Mouse (Mus musculus) fibroblast of lung, adult 2 months (primary cell): ENCODE measurements around the gene Smurf1.

Source experiments
- DNase-seq: peaks from one replicate; pipeline ENCODE4 v3.0.0-alpha.2; 2011; ENCODE audit warnings: low read depth

The Smurf1 gene

DNA sequence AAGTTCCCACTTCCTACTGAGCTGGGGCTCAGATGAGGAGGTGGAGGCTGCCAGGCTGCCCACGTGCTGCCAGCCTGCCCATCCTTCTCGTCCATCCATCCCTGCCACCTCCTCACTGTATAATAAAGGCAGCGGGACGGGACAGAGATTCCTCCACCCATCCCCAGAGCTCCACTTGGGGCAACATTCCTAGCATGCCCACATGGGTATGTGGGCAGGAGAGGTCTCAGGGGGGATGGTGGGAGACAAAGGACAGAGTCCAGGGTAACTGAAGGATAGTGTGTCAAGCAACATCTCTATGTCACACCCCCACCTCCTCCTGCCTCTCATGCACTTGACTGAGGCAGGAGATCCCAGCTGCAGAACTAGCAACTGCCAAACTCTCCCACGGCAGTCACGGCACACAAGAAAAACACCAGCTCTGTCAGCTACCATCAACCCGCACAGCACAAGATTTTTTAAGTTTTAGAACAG is 51.2 kb downstream of the Smurf1 start:
- DNase-seq = no peak

DNA sequence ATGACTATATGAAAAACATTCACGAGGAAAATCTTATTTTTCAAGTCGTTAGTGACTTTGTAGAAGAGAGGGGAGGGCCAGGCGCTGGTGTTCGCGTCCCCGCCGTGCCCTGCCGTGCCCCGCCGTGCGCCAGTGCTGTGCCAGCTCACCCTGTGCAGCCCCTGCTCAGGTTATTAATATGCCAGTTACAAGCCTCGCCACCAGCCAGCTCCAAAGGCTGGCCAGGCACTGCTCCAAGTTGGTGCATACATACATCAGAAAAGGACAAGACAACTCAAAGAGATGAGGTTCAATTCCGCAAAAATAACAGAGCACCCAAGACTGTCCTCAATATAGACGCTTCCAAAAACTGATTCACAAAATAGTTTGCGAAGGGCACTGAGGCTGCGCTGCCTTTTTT is 51.7 kb downstream of the Smurf1 start:
- no peak for DNase-seq

DNA sequence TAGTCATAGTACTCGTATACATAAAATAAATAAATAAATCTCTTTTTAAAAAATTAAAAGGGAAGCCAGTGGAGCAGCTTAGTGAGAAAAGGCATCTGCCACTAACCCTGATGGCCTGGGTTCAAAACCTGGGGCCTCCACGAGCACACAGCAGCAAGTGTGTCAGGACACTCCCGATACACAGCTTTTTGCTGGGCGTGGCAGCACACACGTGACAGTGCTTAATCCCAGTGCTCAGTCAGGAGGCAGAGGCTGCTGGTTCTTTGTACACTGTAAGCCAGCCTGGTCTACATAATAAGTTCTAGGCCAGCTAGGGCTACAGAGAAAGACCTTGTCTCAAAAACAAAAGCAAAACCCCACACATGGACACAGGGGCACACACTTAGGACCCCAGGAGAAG is 52.3 kb downstream of the Smurf1 start:
- DNase-seq = no peak

DNA sequence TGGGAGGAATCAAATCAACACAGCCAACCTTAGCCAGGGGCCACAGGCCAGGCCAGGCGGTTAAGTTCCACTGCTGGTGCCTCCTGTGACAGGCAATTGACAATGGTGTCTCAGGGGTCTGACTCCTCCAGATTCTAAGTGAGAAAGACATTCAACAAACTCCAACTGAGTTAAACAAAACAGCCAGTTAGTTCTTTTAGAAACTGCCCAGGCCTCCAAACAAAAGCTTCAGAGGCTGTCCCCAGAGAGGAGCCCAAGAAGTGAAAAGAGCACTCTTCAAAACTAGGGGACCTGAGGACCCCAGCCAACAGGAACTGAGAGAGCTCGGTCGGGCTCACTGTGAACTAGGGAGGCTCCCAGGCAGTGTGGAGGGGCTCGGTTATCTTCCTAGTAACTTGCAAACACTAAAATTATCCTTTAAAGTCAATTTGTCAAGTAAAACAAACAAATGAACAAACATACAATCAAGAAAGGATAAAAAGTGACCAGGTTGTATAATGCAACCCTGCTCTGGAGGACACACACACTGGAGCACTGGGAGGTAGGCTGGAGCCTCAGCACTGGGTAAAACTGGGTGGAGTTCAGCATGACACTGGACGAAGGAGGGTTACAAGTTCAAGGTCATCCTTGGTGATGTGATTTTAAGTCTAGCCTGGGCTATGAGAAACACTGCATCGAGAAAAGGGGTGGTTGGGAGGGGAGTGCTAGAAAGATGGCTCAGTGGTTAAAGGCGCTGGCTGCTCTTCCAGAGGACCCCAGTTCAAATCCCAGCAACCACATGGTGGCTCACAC is 52.9 kb downstream of the Smurf1 start:
- DNase-seq = no peak

DNA sequence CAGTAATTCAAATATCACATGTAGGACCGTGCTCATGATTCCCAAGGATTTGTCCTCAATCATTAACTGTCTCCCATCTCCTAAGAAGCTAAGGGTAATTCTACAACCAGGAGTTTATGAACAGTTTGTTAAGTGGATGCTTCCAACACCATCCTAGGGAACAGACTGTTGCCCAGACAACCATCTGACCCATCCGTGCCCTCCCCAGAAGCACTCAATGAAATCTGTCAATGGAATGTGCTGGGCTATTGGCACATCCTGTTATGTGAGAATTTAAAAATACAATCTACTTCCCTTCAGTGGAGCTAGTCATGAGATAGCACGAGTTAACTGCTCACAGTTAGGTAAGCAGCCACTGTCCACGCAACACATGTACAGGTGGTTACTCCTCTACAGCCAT is 56.1 kb downstream of the Smurf1 start:
- no peak for DNase-seq

DNA sequence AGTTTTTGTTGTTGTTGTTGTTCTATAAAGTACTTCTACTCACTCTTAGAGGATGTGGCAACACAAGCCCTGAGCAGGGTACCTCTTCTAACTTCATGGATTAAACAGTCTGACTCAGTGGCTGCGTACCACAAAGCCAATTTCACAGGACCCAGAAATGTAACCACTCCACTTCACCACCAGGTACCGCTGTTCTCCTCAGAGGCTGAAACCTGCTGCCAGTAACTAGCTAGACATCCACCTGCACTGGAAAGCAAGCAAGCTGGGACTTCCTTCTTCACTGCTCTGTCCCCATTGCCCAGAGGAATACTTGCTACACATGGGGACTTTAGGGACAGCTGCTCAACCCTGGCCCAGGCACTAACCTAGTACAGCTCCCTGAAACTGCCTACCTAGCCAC is 58.1 kb downstream of the Smurf1 start:
- DNase-seq = no peak

DNA sequence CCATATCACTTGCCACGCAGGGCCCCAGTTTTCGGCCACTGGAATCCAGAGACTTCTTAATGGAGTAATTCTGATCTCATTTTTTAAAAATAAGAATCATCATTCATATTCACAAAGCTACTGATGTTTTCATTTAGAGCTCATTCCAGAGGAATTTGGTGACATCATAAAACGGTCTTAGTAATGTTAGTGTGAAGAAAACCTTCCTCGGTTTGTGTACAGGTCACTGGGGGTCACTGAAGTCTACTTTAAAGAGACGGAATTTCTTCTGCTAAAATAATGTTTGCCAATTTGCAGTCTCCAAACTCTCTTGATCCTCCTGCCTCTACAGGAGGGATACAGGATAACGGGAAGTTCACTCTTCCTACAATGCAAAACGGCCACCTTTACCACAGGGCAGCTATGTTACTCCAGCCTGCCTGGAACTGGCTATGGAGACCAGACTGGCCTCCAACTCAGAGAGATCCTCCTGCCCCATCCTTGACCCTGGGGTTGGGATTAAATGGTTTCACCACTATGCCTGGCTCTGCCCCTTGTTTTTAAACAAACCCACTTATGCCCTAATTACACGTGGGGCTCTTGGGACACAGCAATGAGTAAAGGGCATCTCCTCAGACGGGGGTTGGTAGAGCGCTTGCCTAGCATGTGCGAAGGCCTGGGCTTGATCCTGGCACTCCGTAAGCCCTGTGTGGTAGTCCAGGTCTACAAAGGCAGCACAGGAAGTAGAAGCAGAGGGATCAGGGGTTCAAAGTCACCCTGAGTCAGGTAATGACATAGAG is 61.1 kb downstream of the Smurf1 start:
- DNase-seq = no peak

DNA sequence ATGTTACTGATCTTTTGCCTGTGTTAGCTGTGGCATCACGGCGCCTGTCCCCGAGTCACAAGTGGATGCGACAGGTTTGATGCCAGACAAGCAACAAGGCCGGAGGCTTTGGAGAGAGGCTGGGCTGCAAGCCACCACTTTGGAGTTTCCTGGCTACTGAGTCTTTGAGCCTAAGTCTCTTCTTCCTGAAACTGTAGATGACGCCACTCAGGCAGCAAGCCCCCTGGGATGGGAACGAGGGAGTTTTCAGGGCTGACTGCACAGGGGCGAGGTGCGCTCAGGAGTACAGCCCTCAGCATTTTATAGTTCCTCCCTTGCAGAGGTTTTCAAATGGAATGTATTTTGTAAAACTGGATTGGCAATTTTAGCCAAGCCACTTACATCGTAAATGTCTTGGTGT is 63.9 kb downstream of the Smurf1 start:
- no peak for DNase-seq

DNA sequence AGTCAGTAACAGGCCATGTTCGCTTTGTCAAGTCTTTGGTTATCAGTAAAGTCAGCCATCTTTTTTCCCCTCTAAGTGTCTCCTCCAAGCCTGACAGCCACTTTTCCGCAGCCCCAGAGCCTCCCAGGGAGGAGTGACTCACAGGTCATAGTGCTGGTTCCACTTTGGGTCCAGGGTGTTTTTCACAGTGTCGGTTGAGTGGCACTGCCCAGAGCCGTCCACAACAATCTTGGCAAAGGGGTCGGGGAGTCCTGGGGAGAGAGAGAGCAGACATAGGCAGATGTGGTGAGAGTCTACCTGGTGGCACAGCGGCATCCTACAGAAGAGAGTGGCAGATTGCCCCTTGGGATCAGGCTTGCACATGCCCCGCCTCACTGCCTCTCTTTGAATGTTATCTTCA is 64.6 kb downstream of the Smurf1 start:
- no peak for DNase-seq

DNA sequence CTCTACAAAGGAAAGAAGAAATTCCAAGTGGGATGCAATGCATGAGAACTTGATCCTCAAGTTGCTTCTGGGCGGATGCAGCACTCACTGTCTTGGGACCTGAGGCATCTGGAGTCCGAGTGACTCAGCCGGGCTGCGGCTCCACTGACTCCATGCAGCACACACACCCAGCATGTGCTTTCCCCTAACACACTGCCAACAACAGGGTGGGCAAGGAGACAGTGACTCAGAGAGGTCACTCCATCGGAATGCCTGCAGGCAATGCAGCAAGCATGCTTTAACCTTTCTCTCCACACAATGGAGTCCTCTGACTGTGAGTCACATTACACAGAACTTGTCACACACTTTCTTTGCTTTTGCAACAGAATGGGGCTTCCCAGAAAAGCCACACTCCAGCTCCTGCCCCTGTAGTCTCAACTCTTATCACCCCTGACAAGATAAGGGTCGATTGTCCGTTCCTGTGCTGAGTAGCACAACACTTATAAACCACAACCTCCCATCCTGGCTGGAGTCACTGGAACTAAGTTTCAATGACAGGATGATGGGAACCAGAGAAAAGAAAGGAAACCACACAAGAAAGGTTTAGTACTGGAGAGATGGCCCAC is 67.1 kb downstream of the Smurf1 start:
- peak; percentile 96 for DNase-seq

DNA sequence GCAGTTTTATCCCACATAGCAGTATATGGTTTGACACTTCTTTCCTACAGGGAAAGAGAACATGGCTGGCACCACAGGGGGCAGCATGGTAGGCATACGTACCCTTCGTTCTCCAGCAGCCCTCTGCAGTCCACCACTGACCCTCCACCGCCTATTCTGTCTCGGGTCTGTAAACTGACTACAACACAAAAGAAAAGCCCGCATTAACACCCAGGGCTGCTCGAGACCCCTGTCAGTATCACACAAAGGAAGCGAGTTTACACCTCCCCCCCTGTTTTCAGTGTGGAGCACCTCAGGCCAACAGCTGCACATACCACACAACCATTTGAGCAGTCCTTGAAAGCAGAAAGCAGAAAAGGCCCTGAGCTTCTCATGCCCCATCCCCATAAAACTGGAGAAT is 67.8 kb downstream of the Smurf1 start:
- DNase-seq = no peak

DNA sequence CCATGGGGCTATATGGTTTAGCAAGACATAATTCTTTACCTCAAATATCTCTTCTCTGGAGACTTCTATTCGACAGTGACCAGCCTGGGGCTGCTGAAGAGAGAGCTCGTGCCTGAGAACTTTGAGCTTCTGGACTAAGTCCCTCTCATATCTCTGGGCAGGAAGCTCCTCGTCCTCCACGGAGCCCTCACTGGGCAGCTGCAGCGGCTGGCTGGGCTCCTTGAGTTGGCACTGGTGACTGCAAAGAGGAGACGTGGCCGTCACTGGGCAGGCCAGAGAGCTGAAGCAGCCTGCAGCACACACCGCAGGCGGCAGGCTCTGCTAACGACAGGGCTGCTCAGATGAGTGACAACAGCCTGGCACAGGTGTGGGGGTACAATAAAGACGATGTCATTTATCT is 74.4 kb downstream of the Smurf1 start:
- no peak for DNase-seq

DNA sequence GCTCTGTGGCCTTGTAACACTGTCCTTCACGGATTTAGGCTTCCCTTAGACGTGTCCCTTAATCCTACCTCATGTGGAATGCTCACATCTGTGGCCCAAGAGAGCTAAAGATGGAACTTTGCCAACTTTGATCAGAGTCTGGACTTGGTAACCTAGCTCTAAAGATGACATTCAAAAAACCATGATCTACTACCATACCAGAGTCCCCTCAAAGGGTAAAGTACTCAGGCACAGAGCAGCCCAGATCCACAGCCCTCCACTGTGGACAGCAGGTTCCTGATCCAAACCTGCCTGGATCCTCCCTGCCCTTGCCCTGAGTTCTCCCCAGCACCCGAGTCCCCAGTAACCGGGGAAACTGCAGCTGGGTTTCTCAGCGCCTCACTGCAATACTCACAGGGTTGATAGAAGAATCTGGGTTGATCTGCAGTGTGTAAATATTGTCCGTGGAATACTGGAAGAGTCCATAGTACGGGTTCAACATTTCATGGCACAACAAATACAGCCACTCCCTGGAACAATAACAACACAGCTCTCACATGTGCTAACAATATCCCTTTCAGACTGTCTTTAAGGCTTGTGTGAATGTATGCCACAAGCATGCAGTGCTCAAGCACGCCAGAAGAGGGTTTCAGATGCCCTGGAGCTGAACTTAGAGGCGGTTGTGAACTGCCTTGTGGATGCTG is 79.5 kb downstream of the Smurf1 start:
- no peak for DNase-seq

DNA sequence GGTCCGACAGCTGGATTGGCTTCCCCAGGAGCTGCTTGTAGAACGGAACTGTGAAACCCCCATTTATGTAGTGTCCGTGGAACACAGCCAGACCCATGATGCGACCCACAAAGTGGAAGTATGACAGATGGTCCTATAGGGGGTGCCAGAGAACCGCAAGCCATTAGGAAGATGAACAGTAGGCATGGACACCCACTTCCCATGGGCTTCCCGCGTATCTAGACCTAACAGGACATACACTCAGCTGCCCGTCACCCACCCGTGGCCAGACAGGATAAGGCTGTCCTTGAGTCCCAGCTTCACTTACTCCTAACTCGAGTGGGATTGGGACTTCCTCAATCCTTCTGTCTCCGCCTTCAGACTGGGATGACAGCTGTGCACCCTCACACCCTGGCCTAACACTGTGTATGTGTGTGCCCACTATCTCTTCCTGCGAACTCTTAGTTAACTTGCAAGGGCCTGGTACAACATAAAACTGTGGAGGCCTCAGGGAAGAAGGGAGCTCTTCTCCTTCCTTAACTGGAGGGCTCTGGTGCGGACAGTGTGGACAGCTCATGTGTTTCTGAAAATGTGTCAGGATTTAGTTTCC is 80.9 kb downstream of the Smurf1 start:
- no peak for DNase-seq

DNA sequence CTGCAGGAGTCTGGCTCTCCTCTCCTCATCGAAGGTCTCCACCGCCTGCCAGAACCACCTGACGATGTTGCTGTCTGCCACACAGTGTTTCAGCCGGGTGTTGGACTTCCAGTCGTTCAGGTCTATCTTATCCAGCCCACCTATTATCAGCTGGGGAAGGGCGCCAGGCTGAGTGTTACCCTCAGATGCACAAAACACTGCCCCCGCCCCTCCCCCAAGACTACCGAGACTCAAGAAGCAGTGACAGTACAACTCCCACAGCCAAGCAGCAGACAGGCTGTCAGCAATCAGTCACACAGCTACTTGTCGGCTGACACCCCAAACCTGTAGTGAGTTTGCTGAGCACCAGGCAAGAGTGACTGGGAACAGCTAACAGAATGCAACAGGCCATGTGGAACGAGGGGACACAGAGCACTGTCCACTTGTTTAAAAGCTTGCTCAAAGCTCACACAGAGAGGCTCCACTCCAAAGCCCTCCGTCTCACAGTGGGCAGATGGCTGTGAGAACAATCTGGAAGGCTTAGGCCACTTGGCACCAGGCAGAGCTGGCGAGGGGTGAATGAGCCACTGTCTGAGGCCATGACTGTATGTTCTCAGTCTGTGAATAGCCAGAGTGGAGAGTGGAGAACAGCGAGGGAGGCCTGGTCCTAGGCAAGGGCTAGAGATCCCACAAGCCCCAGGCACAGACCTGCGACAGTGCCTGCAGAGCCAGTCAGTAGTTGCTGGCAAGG is 83.8 kb downstream of the Smurf1 start:
- no peak for DNase-seq

DNA sequence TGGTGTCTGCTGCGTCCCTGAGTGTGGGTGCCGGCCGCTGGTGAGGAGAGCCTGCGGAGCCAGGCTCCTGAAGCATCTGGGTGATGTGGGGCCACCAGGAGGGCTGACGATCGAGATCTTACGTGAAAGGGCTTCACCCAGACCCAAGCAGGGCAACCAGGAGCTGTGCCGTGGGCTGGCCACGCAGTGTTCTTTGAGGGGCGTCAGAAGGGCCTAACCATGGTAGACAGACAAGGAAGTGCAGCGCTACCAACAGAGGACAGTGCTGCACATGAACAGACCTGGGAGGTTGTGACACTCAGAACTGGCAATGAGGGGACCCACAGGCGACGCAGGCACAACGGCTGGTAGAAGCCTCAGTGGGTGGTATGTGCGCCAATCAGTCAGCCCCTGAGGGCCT is 88.6 kb downstream of the Smurf1 start:
- DNase-seq = no peak

DNA sequence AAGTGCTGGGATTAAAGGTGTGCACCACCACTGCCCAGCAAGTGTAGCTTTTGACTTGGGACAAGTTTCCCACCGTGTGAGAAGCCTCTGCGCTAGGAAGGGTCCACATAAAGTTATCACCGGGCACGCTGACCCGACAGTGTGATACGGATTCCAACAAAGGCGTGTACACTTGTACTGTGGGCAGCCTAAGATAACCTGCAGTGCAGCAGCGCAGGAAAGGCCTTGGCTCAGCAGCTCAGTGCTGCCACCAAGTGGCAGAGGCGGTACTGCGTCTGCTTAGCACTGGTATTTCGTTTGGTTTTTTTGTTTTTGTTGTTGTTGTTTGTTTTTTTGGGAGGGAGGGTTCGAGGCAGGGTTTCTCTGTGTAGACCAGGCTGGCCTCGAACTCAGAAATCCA is 89.8 kb downstream of the Smurf1 start:
- DNase-seq = peak; percentile 14

DNA sequence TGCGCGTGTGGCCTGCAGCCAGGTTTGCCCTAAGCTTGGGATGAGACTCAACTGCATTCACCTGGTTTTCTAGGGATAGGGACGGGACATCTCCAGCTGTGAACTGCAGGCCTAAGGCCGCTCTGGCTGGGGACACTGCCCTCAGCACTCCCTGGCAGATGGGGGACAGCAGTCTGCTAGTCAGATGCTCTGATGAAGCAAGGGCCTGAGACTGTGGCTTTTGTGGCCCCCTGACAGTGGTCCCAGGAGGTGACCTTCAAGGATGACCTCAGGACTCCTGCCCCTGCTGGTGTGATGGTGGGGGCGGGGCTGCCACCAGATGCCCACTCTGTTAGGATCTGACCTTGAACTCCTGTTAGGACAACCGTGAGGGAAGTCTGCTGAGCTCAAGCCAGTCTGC is 90.4 kb downstream of the Smurf1 start:
- DNase-seq = no peak

DNA sequence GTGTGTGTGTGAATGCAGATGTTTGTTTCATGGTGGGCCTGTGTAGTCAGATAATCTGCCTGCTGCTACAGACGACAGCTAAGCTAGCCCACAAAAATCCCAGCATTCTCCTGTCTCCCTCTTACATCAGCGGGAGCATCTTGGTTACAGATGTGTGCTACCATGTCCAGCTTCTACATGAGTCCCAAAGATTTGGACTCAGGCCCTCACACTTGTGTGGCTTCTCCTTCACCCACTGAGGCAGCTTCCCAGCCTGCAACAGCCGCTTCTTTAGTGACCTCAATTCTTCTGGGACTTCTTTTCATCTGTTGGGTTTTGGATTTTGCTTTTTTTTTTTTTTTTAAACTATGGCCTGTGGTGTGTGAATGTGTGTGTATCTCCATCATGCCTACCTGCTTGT is 92.8 kb downstream of the Smurf1 start:
- no peak for DNase-seq

DNA sequence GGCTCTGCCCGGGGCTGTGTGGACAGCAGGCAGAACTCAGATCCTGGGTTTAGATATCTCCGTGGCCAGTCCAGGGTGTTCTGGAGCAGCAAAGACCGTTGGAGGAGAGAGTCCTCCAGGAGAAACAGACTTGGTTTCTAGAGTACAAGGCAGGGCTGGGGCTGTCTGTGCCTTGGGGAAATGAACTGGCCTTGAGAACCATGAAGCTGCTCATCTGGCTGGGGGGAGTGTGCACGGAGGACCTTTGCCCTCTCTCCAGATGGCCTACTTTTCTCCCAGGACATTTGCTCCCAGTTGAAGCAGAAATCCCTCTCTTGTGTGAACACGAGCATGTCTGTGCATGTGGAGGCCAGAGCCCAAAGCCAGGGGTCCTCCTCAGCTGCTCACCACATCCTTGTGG is 93.3 kb downstream of the Smurf1 start:
- DNase-seq = no peak

DNA sequence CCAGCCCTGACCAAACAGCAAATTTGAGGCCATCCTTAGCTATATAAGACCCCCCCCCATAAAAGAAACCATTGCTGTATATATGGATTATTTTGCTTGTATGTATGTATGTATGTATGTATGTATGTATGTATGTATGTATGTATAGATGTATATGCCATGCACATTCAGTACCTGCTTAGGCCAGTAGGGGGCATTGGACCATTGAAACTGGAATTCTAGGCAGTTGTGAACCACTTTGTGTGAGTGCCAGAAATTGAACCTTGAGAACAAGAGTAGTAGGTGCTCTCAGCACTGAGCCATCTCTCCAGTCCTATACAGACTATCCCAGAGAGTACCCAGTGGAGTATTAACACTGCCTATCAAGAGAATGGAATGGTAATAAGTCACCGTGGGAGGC is 93.9 kb downstream of the Smurf1 start:
- no peak for DNase-seq
